Mouse (Mus musculus): ENCODE data around the gene Tbc1d30.

DNA sequence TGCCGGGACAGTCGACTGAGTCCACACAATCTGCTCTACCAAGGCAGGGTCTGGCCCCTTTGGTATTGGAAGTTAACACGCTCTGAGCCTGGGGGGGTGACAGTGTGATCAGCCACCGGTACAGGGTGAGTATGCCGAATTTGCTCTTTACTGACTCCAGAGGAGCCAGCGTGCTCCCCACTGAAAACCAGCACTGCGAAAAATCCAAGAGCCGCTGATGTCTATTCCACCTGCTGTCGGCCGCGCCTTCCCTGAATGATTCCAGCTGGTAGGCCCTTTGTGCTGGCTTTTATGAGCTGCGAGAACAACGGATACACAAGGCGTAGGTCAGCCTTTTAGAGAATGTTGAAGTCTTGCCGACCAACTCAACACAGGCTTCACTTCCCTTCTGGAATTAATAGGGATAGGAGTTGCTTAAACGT lies 123.1 kb downstream of the Tbc1d30 start:
- TF ChIP-seq CTCF (IDR thresholded peaks at IDR 0.05; ENCODE audit: extremely low read depth, insufficient read depth, insufficient read length, insufficient replicate concordance) (no peak), POLR2A (IDR thresholded peaks at IDR 0.05; ENCODE audit: low read depth, low read length) (no peak)
